Mouse (Mus musculus) testis, adult 2 months (tissue): ENCODE data around the gene Pskh1. TPM values are rescaled to one million over a fixed set of nuclear protein-coding genes. Genes with fewer than 3 reads are reported as not detected.
A peak's percentile ranks its signal among the peaks of the same experiment; 100 is the strongest.

Experiments used
- H3K27ac ChIP-seq: fragments of 200-500 bp; 2 replicates; pipeline ENCODE4 v1.5.1; 2012; ENCODE audit warnings: low read depth, low read length; ENCODE audit not compliant: control insufficient read depth, insufficient read depth
- H3K27me3 ChIP-seq: fragments of 200-500 bp; 2 replicates; pipeline ENCODE4 v1.6.1; 2012; ENCODE audit warnings: mild to moderate bottlenecking, low read length, moderate library complexity; ENCODE audit not compliant: control insufficient read depth, insufficient read depth
- H3K36me3 ChIP-seq: fragments of 200-500 bp; 2 replicates; pipeline ENCODE4 v1.6.1; 2012; ENCODE audit warnings: mild to moderate bottlenecking, low read length; ENCODE audit not compliant: control insufficient read depth, insufficient read depth
- H3K4me1 ChIP-seq: fragments of 200-500 bp; 2 replicates; pipeline ENCODE4 v1.6.1; 2012; ENCODE audit warnings: low read length; ENCODE audit not compliant: control insufficient read depth, insufficient read depth
- H3K4me3 ChIP-seq: fragments of 200-500 bp; 2 replicates; pipeline ENCODE4 v1.5.1; 2012; ENCODE audit warnings: low read depth, mild to moderate bottlenecking, low read length, moderate library complexity, mixed read lengths; ENCODE audit not compliant: control insufficient read depth
- CTCF ChIP-seq: fragments of 200-500 bp; IDR thresholded peaks from 2 replicates; pipeline ENCODE4 v1.5.1; 2012; ENCODE audit warnings: low read depth, mild to moderate bottlenecking, inconsistent platforms, low read length, moderate library complexity; ENCODE audit not compliant: control insufficient read depth, insufficient read depth, insufficient replicate concordance
- POLR2A ChIP-seq: fragments of 200-500 bp; IDR thresholded peaks from 2 replicates; pipeline ENCODE4 v1.6.1; 2012; ENCODE audit warnings: low read depth, mild to moderate bottlenecking, inconsistent platforms, low read length, moderate library complexity; ENCODE audit not compliant: control insufficient read depth
- polyA plus RNA-seq: library from polyadenylated mRNA; depleted of rRNA; stranded (reverse); fragments of >200 nt; gene quantifications from 2 replicates; pipeline ENCODE4 v1.2.3, GENCODE M21; 2012; rRNA removed

The Pskh1 gene
- polyA plus RNA-seq, 1 experiment: 19.4 TPM

- Histone ChIP-seq H3K4me3 (no peak overlapping the region), H3K4me1 (peaks cover 3% of the 10 kb centered on the region), H3K36me3 (peaks cover 2% of the 10 kb centered on the region), H3K27ac (no peak overlapping the region), H3K27me3 (no peaks in the 10 kb centered on the region)
- no peak for TF ChIP-seq POLR2A
- TF ChIP-seq CTCF: no peak
Observed at GRCm38 (mm10) chr8:105971019-105971720, 70.9 kb downstream of the Pskh1 start.

DNA sequence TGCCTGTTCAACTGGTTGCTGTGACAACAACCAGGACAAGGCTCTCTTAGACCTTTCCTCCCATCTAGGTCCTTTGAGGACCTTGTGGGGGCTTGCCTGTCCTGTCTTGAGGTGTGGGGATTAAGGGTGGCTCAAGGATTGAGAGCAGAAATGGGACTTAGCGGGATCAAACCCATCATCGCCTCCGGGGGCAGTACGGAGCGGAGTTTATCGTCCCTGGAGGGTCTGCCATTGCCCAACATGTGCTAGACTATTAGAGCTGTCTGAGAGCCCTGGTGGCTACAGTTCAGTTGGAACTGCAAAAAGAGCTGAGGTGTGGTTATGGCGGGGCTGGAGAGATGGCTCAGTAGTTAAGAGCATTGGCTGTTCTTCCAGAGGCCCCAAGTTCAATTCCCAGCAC lies 75.1 kb downstream of the Pskh1 start:
- H3K4me1 ChIP-seq: peaks cover 3% of the 10 kb centered on the region
- H3K4me3 ChIP-seq: no peak overlapping the region
- no peak for TF ChIP-seq POLR2A
- TF ChIP-seq CTCF: no peak
- H3K36me3 ChIP-seq: peaks cover 4% of the 10 kb centered on the region
- H3K27ac ChIP-seq: no peak overlapping the region
- no peaks in the 10 kb centered on the region for H3K27me3 ChIP-seq

DNA sequence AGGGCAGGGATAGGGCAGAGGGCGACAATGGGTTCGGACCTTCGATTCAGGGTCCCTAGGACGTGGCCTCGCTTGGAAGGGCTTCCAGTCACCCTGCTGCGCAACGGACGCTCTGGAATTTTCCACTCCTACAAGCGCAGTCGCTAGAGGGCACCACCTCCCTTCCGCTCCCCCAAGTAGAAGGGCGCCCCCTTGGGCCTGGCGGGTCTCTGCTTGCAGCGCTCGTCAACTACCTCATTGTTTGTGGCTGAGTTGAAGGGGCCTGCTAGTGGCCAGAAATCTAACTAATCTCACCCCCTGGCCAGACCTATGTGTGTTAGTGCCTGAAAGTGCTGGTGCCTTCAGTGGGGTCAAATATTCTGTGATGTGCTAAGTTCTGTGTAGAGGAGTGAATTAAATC lies 79.1 kb downstream of the Pskh1 start, which contains the start of gene Dpep3:
TSS of gene Dpep3 (minus strand) at position 105 of the 400 bp plus-strand sequence.
- TF ChIP-seq CTCF (peak; percentile 85; the same call in 1 of the 2 replicates), POLR2A (peak; percentile 89)
- Histone ChIP-seq H3K27me3 (no peaks in the 10 kb centered on the region), H3K27ac (peak within 1 kb of the TSS; percentile 76), H3K36me3 (peaks cover 4% of the 10 kb centered on the region), H3K4me1 (peaks cover 3% of the 10 kb centered on the region), H3K4me3 (peak within 1 kb of the TSS; percentile 78)

- H3K27ac ChIP-seq: no peak overlapping the region
- peaks cover 3% of the 10 kb centered on the region for H3K4me1 ChIP-seq
- no peak overlapping the region for H3K4me3 ChIP-seq
- H3K27me3 ChIP-seq: no peaks in the 10 kb centered on the region
- TF ChIP-seq POLR2A (no peak), CTCF (no peak)
- peaks cover 3% of the 10 kb centered on the region; the same call in 1 of the 2 replicates for H3K36me3 ChIP-seq
Observed at GRCm38 (mm10) chr8:105981146-105981545, 80.9 kb downstream of the Pskh1 start.

Other genes starting within 250 kb of the Pskh1 start
- 1.2 TPM in 2 replicates for gene Carmil2, start 214.2 kb upstream of the Pskh1 start, polyA plus RNA-seq
- 40.2 and 40.4 TPM in 2 replicates for gene Acd, start 199.3 kb upstream of the Pskh1 start, polyA plus RNA-seq
- gene Pard6a, start 199.3 kb upstream of the Pskh1 start, polyA plus RNA-seq: 82.9 and 87.7 TPM in 2 replicates
- 55.8 and 60.1 TPM in 2 replicates for gene 4933405L10Rik, start 192.8 kb upstream of the Pskh1 start, polyA plus RNA-seq
- gene Enkd1, start 192.2 kb upstream of the Pskh1 start, polyA plus RNA-seq: 84.2 and 98.6 TPM in 2 replicates
- gene Gfod2, start 141.8 kb upstream of the Pskh1 start, polyA plus RNA-seq: 2.5 and 3.3 TPM in 2 replicates
- 48.4 and 50.2 TPM in 2 replicates for gene Ranbp10, start 73.1 kb upstream of the Pskh1 start, polyA plus RNA-seq
- gene Tsnaxip1, start 72.7 kb upstream of the Pskh1 start, polyA plus RNA-seq: 130 and 137 TPM in 2 replicates
- 15.7 and 16.3 TPM in 2 replicates for gene Cenpt, start 47.2 kb upstream of the Pskh1 start, polyA plus RNA-seq
- 13.1 and 14.0 TPM in 2 replicates for gene Thap11, start 45.3 kb upstream of the Pskh1 start, polyA plus RNA-seq
- 29.9 and 32.1 TPM in 2 replicates for gene Nutf2, start 39.9 kb upstream of the Pskh1 start, polyA plus RNA-seq
- gene Edc4, start 19.6 kb upstream of the Pskh1 start, polyA plus RNA-seq: 85.5 and 87.8 TPM in 2 replicates
- 3.8 and 5.0 TPM in 2 replicates for gene Nrn1l, start 6.9 kb upstream of the Pskh1 start, polyA plus RNA-seq
- gene Ctrl, start 33.4 kb downstream of the Pskh1 start, polyA plus RNA-seq: 0.91 and 0.96 TPM in 2 replicates
- 10.5 and 11.3 TPM in 2 replicates for gene Psmb10, start 38.0 kb downstream of the Pskh1 start, polyA plus RNA-seq
- 0.84 and 1.6 TPM in 2 replicates for gene Lcat, start 42.9 kb downstream of the Pskh1 start, polyA plus RNA-seq
- 5.6 and 5.9 TPM in 2 replicates for gene Slc12a4, start 65.7 kb downstream of the Pskh1 start, polyA plus RNA-seq
- gene Dpep3, start 79.0 kb downstream of the Pskh1 start, polyA plus RNA-seq: 561 and 647 TPM in 2 replicates
- 11.4 and 12.8 TPM in 2 replicates for gene Dus2, start 90.9 kb downstream of the Pskh1 start, polyA plus RNA-seq
- gene Dpep2nb, start 105.5 kb downstream of the Pskh1 start, polyA plus RNA-seq: 3.0 and 4.1 TPM in 2 replicates
- 4.4 and 4.9 TPM in 2 replicates for gene Ddx28, start 111.4 kb downstream of the Pskh1 start, polyA plus RNA-seq
- gene Nfatc3, start 158.4 kb downstream of the Pskh1 start, polyA plus RNA-seq: 9.0 and 11.9 TPM in 2 replicates
- gene Esrp2, start 236.5 kb downstream of the Pskh1 start, polyA plus RNA-seq: 0.84 and 1.8 TPM in 2 replicates
- gene Pla2g15, start 250.0 kb downstream of the Pskh1 start, polyA plus RNA-seq: 1.9 and 2.6 TPM in 2 replicates